Mouse (Mus musculus) myocyte (in vitro differentiated cells): ENCODE measurements around the gene B430306N03Rik.

ENCODE experiments used
- MAX ChIP-seq: IDR thresholded peaks from one replicate; pipeline ENCODE4 v1.6.1; 2011; ENCODE audit warnings: low read depth, mild to moderate bottlenecking, control low read depth
- POLR2A ChIP-seq: IDR thresholded peaks from one replicate; pipeline ENCODE4 v1.6.1; 2011; ENCODE audit warnings: low read depth, mild to moderate bottlenecking, control low read depth, moderate library complexity; ENCODE audit not compliant: insufficient read length
- TCF12 ChIP-seq: IDR thresholded peaks from one replicate; pipeline ENCODE4 v1.6.1; 2011; ENCODE audit warnings: mild to moderate bottlenecking, control low read depth; ENCODE audit not compliant: poor library complexity, insufficient read depth, severe bottlenecking
- USF1 ChIP-seq: IDR thresholded peaks from one replicate; pipeline ENCODE4 v1.6.1; 2011; ENCODE audit warnings: low read depth, mild to moderate bottlenecking, control low read depth, moderate library complexity

DNA sequence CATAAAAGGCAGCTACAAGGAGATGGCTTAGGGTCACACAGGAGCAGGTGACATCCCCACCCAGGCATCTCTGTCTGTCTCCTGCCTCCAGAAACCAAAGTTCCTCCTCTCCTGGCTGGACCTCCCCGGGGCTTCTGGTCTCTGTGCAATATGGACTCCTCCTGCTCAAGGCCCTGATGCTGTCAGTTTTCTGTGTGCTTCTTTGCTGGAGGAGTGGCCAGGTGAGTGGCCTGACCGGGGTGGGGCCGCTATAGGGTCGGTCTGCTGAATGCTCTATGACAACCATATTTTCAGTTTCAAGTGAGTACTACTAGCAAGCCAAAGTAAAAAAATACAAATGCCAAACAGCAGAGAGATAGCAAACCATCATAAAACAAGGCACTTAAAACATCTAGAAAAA lies 43.3 kb upstream of the B430306N03Rik start:
- TF ChIP-seq MAX = no peak
- TF ChIP-seq POLR2A = no peak
- TF ChIP-seq TCF12 = no peak
- TF ChIP-seq USF1 = no peak
